Mouse (Mus musculus) frontal cortex, adult 2 months (tissue): ENCODE measurements around the gene Fam78b. TPM values are rescaled to one million over a fixed set of nuclear protein-coding genes. Genes with fewer than 3 reads are reported as not detected.

ENCODE experiments used
- DNase-seq, 2 experiments: peaks; one replicate each; pipeline ENCODE4 v3.0.0; 2022; ENCODE audit warnings: low spot score in 1 of 2; ENCODE audit errors: extremely low spot score in 1 of 2
- polyA plus RNA-seq: library from polyadenylated mRNA; depleted of rRNA; stranded (reverse); fragments of >200 nt; gene quantifications from 2 replicates; pipeline ENCODE4 v1.2.3, GENCODE M21; 2012; rRNA removed

Gene Fam78b
- 21.2 and 23.4 TPM in 2 replicates for polyA plus RNA-seq

DNA sequence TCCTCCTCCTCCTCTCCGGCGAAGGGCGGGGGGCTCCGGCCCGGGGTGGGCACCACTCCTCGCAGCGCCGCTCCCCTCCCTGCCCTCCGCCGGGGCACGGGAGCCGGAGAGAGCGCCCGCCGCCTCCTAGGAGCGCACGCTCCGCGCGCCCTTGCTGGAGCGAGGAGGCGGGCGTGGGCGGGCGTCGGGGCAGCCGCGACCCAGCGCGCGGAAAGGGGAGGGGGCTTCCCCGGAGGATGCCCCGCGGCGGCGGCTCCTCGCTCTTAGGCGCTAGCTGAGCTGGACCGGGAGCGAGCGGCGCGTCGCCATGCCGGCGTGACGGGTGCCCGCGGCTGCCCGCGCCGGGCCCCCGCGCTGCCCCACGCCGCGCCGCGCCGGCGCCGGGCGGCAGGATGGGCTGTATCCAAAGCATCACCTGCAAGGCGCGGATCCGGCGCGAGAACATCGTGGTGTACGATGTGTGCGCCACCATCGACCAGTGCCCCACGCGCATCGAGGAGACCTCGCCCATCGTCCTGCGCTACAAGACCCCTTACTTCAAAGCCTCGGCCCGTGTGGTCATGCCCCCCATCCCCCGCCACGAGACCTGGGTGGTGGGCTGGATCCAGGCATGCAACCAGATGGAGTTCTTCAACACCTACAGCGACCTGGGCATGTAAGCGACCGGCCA, at the start of gene Fam78b:
Gene Fam78b (plus strand): TSS at position 244 of the 670 bp plus-strand sequence.
- peak in 1 of 2 experiments; percentile 37 for DNase-seq

DNA sequence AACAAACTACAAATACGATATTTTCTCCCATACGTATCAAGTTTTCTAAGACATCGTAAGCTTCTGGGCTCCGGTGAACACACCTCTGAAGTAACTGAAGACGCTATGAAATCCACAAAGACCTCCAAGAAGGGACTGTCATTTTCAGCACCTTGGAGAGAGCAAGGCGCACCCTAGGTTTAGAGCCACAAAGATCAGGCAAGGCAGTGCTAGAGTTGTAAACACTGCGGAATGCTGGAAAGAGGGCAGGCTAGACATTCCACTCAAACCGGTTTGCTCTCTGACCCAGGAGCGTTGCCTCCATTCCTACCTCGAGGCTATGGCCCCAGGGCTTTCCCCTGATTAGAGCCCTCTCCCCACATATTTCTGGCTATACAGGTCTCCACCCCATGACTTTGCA, 36.7 kb upstream of the Fam78b start:
- DNase-seq: no peak

DNA sequence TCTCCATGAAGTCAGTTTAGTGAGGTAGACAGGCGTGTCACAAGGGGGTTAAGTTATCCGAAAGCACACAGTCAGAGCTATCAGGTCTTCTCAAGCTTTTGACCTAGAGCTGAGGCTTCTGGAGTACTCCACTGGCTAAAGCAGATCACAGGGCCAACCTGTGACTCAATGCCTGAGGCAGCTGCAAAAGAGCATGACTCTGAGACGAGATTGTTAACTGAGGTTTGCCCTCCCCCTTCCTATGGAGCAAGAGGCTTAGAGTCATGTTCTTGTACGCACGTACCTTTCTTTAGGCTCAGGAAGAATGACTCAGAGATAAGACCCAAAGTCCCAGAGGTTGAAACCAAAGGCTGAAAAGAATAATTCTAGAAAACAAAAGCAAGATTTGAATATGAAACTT, 32.9 kb upstream of the Fam78b start:
- no peak for DNase-seq

DNA sequence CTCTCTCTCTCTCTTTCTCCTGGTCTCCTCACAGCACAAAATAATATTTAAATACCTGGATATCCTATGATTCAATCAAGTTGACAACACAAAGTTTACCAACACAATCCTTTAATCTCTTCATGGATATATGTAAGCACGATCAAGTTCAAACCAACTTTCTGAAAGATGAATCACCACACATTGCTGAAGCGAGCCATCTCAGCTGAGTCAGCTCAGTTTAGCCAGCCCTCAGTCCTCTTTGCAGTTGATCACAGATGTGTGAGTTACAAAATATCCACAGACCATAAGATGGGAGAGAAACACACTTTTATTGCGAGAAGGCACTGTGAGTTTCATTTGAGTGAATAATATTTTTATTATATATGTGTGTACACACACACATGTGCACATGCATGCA, 27.5 kb upstream of the Fam78b start:
- no peak for DNase-seq

DNA sequence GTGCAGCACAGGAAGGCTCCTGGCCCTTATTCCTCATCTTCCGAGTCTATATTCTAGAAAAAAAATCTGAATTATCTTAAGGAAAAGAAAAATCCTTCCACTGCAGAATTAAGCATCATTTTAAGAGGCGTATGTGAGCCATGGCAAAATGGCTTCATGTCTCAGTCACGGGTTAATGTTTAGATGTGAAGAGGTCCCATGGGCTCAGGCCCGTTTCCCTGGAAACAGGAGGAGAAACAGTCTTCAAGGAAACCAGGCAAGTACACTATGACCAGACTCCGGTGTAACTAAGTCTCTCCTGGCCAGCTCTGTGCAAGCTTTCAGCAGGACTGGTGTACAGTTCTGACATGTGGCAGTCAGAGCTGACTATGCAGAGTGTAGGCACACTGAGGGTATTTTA, 22.6 kb upstream of the Fam78b start:
- DNase-seq: no peak

DNA sequence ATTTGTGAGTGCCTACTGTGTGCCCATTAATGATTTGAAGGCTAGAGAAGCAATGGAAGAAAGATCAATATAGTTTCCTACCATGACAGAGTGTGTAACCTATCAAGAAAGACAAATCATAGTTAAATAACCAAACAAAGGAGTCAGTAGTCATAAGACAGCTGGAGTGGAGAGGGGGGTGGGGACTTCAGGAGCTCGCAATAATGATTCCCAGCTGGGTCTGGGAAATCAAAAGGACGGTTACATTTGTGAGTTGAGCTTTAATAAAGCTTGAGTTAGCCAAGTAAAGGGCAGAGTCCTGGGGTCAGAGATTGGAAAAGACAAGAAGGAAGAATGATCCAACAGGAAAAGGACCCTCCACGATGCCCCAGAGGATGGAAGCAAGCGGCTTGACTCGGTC, 7.0 kb upstream of the Fam78b start:
- DNase-seq: no peak

DNA sequence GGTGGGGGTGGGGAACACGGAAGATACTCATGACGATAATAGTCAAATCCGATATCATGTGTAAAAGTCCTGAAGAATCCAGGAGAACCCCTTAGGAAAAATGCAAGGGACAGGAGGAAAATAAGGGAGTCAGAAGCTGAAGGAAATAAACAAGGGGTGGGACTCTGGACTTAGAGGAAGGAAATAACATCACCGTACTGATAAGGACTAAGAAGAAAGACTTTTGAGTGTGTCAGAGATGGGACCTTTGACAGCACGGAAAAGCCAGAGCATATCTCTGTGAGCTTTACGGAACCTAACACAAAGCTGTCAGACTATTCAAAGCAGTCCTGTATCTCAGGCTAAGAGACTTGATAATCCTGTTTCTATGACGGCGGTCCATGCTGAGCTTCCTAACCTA, 5.0 kb upstream of the Fam78b start:
- no peak for DNase-seq

DNA sequence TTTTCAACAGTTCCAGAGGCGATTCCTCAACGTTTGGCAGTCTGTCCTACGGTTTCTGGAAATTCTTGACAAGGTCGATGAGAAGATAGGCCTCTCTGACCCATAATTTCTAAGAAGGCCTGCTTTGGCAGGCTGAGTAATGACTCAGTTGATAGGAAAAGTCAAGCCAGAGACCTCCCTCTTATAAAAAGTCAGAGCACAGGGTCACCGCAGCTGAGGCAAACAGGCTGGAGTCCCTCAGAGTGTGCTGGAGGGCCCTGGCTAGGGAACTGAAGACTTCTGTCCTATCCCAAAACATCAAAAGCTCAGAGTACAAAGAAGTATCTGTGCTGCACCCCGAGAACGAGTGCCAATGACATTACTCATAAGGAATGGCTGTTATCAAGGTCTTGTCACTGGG, 4.4 kb upstream of the Fam78b start:
- DNase-seq: no peak

DNA sequence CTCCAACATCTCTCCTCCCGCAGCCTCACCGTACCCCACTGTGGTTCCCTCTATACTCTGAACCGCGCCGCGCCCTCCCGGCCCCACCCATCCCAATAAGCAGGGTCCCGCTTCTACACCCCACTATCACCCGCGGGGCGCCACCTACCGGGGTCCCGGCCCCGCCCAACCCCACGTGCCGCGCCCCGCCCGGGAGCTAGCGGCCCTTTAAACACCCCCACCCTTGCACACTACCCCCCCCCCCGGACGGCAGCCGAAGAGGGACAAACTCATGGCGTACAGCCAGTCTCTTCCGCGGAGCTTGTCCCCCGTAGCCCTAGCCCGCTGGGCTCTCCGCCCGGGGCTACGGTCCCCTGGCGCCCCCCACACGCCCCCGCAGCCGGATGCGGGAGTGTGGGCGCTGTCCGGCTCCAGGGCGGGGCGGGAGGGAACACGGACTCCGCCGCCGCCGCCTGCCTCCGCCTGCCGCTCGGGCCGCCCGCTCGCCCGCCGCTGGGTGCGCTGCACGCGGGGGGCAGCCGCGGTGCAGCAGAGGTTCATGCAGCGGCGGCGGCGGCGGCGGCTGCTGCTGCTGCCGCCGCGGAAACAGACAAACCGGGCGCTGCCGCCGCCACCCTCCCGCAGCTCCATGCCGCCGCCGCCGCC, 566 bp upstream of the Fam78b start:
- DNase-seq: peak in 1 of 2 experiments; percentile 62

DNA sequence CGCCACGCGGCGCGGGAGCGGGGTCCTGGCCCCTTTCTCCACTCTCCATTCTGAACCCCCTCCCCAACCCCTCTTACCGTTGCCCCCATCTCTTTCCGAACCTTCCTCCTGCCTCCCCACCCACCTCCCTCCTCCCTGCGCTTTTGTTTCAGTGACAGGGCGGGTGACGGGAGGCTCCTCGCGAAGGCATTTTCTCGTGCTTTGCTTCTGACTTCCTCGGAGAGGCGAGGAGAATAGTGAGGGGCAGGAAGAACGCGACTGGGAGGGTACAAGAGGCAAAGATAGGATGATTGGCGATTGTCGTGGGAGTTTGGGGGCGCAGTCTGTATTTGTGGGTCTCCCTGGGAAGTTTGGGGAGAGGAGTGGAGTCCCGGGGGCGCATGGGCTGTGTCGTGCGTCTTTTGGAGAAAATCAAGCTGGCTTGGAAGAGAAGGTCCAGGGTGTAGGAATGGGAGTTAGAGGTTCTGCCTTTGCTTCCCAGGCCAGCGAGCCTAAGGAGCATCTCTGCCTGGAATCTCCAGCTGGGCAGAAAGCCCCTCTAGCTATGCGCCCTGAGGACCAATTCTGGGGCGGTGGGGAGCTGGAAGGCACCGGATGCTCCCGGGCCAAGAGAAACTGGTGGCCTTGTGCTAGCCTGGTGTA, 748 bp downstream of the Fam78b start:
- peak in 1 of 2 experiments; percentile 44 for DNase-seq

DNA sequence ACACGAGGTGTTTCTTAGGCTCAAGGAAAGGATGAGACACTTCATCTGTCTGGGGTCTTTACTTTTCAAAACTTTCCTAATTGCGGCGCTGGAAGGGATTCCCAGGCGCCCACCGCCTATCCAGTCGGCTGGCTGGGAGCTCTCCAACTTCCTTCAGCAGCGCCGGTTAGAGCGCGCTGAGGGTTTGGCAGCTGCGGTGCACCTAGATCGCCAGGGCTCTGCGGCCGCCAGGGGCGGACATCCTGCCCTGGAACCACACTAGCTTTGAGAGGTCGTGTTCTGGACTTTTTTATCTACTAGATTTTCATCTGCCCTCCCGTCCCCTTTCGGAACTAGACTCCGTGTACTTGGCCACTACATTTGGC, 1.3 kb downstream of the Fam78b start:
- DNase-seq: peak in 1 of 2 experiments; percentile 25

DNA sequence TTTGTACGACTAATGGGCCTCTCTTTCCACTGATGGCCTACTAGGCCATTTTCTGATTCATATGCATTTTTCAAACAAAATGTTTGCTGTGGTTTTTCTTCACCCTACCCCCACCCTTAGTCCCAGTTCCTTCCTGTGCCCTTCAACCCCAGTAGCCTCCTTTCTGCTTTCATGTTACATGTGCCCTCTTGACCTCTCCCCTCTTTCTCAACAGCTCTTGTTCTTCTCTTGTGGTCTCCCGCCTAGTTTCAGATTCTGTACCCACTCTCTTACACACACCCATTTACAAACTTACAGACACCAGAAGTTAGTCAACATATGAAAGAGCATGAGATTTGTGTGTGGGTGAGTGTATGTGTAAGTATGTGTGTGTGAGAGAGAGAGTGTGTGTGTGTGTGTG, 3.4 kb downstream of the Fam78b start:
- no peak for DNase-seq

DNA sequence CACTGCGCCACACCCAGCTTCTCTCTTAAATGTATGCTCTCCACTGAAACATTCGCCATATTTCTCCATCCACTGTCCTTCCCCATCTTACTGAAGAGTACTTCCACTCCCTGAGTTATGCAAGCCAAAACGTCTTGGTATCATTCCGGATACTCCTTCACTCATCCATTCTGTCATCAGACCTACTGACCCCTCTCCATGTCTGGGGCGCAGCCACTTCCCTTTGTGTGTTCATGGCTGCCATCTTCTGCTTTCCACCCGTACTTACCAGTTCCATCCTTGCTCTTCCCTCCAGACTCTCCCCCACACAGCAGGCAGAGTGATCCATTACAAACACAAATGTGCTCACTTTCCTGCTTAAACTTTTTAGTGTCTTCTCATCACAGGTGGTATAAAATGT, 6.1 kb downstream of the Fam78b start:
- no peak for DNase-seq

DNA sequence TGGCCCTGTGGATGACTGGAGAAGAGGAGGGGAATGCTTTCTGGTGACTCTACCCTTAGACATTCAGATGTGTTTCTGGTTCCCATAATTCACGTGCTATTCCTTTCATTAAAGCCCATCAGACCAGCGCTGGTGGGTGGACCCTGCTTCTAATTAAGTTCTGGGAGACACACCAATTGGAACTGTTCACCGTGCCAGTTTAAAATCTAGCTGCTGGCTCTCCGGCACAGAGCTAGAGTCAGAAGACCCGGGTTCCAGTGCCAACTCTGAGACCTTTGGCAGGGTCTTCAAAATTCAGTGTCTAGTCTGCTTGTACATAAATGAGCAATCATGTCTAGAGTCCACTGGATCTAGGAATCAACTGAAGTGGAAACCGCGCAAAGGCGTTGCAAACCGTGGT, 9.0 kb downstream of the Fam78b start:
- DNase-seq: no peak

DNA sequence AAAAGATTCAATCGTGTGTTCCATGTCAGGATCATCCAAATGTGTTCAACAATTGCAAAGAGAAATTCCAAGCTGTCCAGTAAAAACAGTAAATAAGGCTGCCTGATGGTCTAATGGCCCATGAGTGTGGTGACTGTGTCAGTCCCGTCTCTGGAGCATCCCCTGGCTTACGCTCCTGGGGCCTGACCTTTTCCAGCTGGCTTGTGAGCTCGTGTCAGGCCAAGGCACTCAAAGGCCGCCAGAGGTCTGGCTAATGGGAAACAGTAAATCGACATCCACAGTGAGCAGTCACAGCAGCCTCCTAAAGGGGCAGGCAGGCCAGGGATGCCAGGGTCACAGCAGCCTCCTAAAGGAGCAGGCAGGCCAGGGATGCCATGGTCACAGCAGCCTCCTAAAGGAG, 10.1 kb downstream of the Fam78b start:
- no peak for DNase-seq

DNA sequence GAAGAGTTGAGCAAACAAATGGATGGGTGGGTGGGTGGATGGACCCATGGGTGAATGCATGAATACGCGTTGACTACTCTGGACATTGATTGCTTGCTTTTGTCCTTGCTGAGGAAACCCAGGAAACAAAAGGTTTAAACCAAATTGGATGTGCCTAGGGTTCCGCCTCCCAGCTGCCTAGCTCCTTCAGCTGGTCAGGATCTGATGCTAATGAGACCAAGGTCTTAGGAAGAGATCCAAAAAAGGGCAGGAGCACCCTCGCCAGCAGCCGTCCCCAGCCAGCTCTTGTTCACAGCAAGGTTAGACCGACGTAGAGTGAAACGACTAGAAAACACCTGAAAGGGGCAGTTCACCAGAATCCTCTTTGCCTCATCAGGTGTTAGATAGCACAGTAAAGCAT, 11.4 kb downstream of the Fam78b start:
- no peak for DNase-seq

DNA sequence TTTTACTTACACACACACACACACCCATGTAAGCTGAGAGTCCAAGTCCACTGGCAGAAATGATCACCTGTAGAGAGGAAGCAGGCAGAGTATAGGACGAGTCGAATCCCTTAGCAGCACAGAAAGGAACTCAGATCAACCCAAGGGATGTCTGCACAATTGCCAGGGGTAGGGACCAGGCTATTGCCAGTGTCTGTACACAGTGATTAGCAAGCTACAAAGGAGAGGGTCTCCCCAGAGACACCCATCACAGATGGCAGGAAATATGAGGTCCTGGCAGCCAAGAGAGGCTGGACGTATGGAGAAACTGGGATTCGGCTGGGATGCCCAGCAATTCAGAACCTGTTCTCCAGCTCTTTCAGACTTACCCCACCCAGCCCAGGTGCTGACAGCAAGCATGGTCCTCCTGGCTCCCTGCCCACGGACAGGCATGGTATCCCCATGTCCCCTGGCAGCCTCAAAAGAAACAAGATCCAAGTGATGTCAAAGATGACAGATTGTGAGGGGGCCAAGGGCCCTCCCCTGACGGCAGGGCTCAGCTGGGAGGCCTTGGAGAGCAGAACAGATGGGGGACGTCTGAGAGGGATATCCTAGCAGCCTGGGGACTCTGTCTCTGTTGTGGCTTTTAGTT, 12.1 kb downstream of the Fam78b start:
- no peak for DNase-seq

DNA sequence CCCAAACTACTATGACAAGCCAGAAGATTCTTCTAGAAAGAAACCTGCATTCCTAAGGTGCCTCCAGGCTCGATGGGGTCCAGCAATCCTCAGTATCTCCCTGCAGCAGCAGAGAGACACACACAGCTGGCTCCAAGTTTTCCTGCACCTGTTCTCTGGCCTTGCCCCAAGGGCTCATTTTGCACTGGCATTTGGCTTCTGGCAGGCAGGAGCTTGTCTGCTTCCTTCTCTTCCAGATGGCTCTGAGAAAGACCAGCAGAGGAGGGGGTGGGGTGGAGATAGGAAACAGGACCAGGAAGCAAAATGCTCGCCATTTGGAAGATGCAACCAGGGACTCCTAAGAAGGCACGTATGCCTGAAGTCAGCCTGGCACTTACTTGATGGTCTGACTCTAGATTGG, 15.1 kb downstream of the Fam78b start:
- no peak for DNase-seq

DNA sequence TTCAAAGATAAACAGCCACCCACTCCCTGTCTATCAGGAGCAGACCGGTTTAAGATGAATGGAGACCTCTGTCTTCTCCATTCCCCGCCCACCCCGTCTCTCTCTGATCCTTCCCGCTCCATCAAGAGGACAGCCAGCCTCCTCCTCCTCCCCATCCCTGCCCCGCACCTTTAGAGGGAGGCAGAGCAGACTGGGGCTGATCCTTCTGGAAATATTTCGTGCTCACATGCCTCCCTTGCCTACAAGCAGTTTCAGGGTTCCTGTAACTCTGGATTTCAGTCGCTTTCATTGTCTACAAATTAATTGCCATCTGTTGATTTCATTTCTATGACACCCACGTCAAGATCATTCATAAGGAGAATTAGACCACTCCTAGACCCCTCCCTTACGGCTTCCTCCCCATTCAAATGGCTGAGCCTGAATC, 20.8 kb downstream of the Fam78b start:
- no peak for DNase-seq

DNA sequence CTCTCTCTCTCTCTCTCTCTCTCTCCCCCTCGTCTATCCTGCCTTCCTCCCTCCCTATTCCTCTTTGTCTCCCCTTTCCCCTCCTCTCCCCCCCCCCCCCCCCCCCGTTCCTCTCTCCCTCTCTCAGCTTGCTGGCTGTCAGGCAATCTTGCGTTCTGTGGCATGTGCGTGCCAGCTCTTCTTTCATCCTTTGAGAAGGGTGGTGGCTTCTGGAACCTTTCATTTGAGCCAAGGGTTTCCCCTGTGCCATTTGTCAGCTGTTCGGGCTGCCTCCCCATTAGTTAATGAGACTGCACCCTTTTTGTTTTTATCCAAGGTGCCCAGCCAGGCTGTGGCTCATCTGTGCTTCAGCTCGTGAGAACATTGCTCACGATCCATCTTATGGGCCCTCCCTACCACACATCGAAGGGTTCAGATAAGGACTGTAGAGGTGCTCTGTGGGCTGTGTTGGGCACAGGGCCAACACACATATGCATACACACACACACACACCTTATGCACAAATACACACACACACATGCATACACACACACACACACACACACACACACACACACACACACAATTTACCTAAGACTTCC, 21.4 kb downstream of the Fam78b start:
- no peak for DNase-seq

DNA sequence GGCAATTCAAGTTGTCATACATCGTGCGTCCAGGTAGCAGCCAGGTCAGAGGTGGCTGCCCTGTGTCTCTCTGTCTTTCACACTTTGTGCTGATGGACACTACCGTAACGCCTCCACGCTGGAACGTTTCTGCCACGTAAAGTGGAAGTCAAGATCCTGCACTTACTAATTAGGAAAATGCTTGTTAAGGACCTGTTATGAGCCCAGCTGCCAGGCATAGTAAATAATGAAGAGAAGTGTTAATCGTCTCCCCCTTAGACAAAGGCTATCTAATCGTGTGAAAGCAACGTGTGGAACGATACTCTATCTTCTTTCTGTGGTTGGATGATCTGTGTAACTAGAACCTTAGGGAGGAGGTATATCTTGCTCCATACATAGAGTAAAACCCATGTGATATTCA, 22.6 kb downstream of the Fam78b start:
- no peak for DNase-seq
